Mouse (Mus musculus) gastrocnemius, postnatal 4 days (tissue): ENCODE data around the gene Zfp988. TPM values are rescaled to one million over a fixed set of nuclear protein-coding genes. Genes with fewer than 3 reads are reported as not detected.

Experiments
- total RNA-seq, 2 experiments: library from RNA; stranded (reverse); gene quantifications; 2 replicates each; pipeline ENCODE4 v1.2.3; 2021

The Zfp988 gene
- total RNA-seq, 2 experiments from 2014 or later = not detected

Other genes with a start within 250 kb of the Zfp988 start
- 1 to 10 TPM; 6.8 to 7.4 TPM for gene Zfp991, start 173.6 kb upstream of the Zfp988 start, total RNA-seq
- not detected for gene Zfp978, start 55.6 kb downstream of the Zfp988 start, total RNA-seq
- gene Zfp982, start 186.7 kb downstream of the Zfp988 start, total RNA-seq = 1 to 10 TPM; 4.6 to 7.0 TPM
- under 1 TPM; 0.65 to 0.66 TPM for gene Gm16503, start 234.5 kb downstream of the Zfp988 start, total RNA-seq
- under 1 TPM in 1 of 2 experiments, not detected in 1; 0.13 TPM for gene Zfp985, start 247.6 kb downstream of the Zfp988 start, total RNA-seq